Mouse (Mus musculus) ES-Bruce4 (cell line): ENCODE measurements around the gene Vps18. TPM values are rescaled to one million over a fixed set of nuclear protein-coding genes. Genes with fewer than 3 reads are reported as not detected.

Experiments
- H3K27ac ChIP-seq: 2 replicates; pipeline ENCODE4 v1.5.1; 2012; ENCODE audit warnings: low read length, inconsistent platforms; ENCODE audit not compliant: insufficient read depth
- H3K27me3 ChIP-seq: 2 replicates; pipeline ENCODE4 v1.6.1; 2012; ENCODE audit warnings: mild to moderate bottlenecking, low read length, inconsistent platforms; ENCODE audit not compliant: control insufficient read depth, poor library complexity, insufficient read depth, severe bottlenecking
- H3K36me3 ChIP-seq: 2 replicates; pipeline ENCODE4 v1.6.1; 2012; ENCODE audit warnings: inconsistent platforms, mild to moderate bottlenecking, low read length, moderate library complexity; ENCODE audit not compliant: control insufficient read depth, poor library complexity, insufficient read depth, severe bottlenecking
- H3K4me1 ChIP-seq: one replicate; pipeline ENCODE4 v1.8.1; 2011; ENCODE audit warnings: low read length; ENCODE audit not compliant: control insufficient read depth, insufficient read depth
- H3K4me3 ChIP-seq: 2 replicates; pipeline ENCODE4 v1.5.1; 2011; ENCODE audit warnings: low read depth, mild to moderate bottlenecking, low read length
- H3K9ac ChIP-seq: 2 replicates; pipeline ENCODE4 v1.6.1; 2012; ENCODE audit warnings: low read depth, mild to moderate bottlenecking, inconsistent platforms; ENCODE audit not compliant: poor library complexity, severe bottlenecking
- H3K9me3 ChIP-seq: replicated peaks from 2 replicates; pipeline ENCODE4 v1.6.1; 2012; ENCODE audit warnings: mild to moderate bottlenecking, low read length, inconsistent platforms; ENCODE audit not compliant: control insufficient read depth, poor library complexity, insufficient read depth, severe bottlenecking
- CTCF ChIP-seq: IDR thresholded peaks from one replicate; pipeline ENCODE4 v1.8.1; 2011; ENCODE audit warnings: low read depth, low read length
- EP300 ChIP-seq: IDR thresholded peaks from 2 replicates; pipeline ENCODE4 v1.6.1; 2011; ENCODE audit warnings: low read depth, low read length; ENCODE audit not compliant: insufficient read depth
- POLR2A ChIP-seq: IDR thresholded peaks from one replicate; pipeline ENCODE4 v1.8.1; 2011; ENCODE audit warnings: low read length; ENCODE audit not compliant: insufficient read depth
- polyA plus RNA-seq: library from polyadenylated mRNA; stranded (reverse); fragments of >200 nt; gene quantifications from 2 replicates; pipeline ENCODE4 v1.2.4, GENCODE M21; 2011; ENCODE audit warnings: low read depth; ENCODE audit not compliant: missing spikeins, insufficient read depth, insufficient read length

The Vps18 gene
- polyA plus RNA-seq, 1 experiment = 11.7 TPM

- H3K9ac ChIP-seq = no peak overlapping the region
- H3K27ac ChIP-seq = no peak overlapping the region
These were observed 25.6 kb upstream of the Vps18 start for GRCm38 (mm10) chr2:119262978-119263377.

GRCm38 (mm10) chr2:119263813-119264212 lies 24.7 kb upstream of the Vps18 start:
- Histone ChIP-seq H3K9ac (no peak overlapping the region), H3K27ac (no peak overlapping the region), H3K9me3 (no peaks in the 10 kb centered on the region), H3K36me3 (no peaks in the 10 kb centered on the region), H3K4me3 (no peak overlapping the region), H3K4me1 (peaks cover 2% of the 10 kb centered on the region), H3K27me3 (no peaks in the 10 kb centered on the region)
- TF ChIP-seq POLR2A (no peak), CTCF (no peak), EP300 (no peak)

More at GRCm38 (mm10) chr2:119262978-119263377, 25.6 kb upstream of the Vps18 start:
- peaks cover 2% of the 10 kb centered on the region for H3K4me1 ChIP-seq
- H3K36me3 ChIP-seq = no peaks in the 10 kb centered on the region
- no peak for TF ChIP-seq POLR2A
- TF ChIP-seq EP300 = no peak
- no peak for TF ChIP-seq CTCF
- H3K4me3 ChIP-seq = no peak overlapping the region
- H3K9me3 ChIP-seq = no peaks in the 10 kb centered on the region
- no peaks in the 10 kb centered on the region for H3K27me3 ChIP-seq

- TF ChIP-seq CTCF = no peak
- no peak for TF ChIP-seq POLR2A
- no peak for TF ChIP-seq EP300
- Histone ChIP-seq H3K27me3 (no peaks in the 10 kb centered on the region), H3K27ac (no peak overlapping the region), H3K9me3 (no peaks in the 10 kb centered on the region), H3K4me1 (no peaks in the 10 kb centered on the region), H3K4me3 (peak overlapping the region; percentile 71), H3K9ac (no peak overlapping the region), H3K36me3 (no peaks in the 10 kb centered on the region)
These were observed 18.3 kb upstream of the Vps18 start for GRCm38 (mm10) chr2:119270286-119270642.

GRCm38 (mm10) chr2:119270643-119271331 lies 17.8 kb upstream of the Vps18 start, which contains the start of gene Rhov:
Gene Rhov, minus strand, starts transcription at chr2:119271272.
- no peak within 1 kb of the TSS for H3K27ac ChIP-seq
- TF ChIP-seq EP300 = no peak
- TF ChIP-seq POLR2A = no peak
- TF ChIP-seq CTCF = peak; percentile 47
- H3K9me3 ChIP-seq = no peaks in the 10 kb centered on the region
- no peaks in the 10 kb centered on the region for H3K27me3 ChIP-seq
- 0 out of 2 replicates have a peak within 1 kb of the TSS, but pooled peaks have one; percentile 20 for H3K9ac ChIP-seq
- no peaks in the 10 kb centered on the region for H3K36me3 ChIP-seq
- H3K4me1 ChIP-seq = no peaks in the 10 kb centered on the region
- H3K4me3 ChIP-seq = peak within 1 kb of the TSS; percentile 71

- TF ChIP-seq EP300 (no peak), CTCF (no peak), POLR2A (no peak)
- peaks cover 2% of the 10 kb centered on the region for H3K4me1 ChIP-seq
These were observed 14.4 kb upstream of the Vps18 start for GRCm38 (mm10) chr2:119274126-119274525.

GRCm38 (mm10) chr2:119276926-119277325 lies 11.6 kb upstream of the Vps18 start:
- Histone ChIP-seq H3K9me3 (no peaks in the 10 kb centered on the region), H3K27ac (no peak overlapping the region), H3K9ac (no peak overlapping the region), H3K27me3 (no peaks in the 10 kb centered on the region), H3K36me3 (no peaks in the 10 kb centered on the region), H3K4me1 (peaks cover 2% of the 10 kb centered on the region), H3K4me3 (no peak overlapping the region)
- TF ChIP-seq POLR2A = no peak
- TF ChIP-seq CTCF = no peak
- no peak for TF ChIP-seq EP300

More at GRCm38 (mm10) chr2:119274126-119274525, 14.4 kb upstream of the Vps18 start:
- H3K27ac ChIP-seq = no peak overlapping the region
- no peaks in the 10 kb centered on the region for H3K9me3 ChIP-seq
- no peaks in the 10 kb centered on the region for H3K36me3 ChIP-seq
- no peaks in the 10 kb centered on the region for H3K27me3 ChIP-seq
- H3K4me3 ChIP-seq = no peak overlapping the region
- no peak overlapping the region for H3K9ac ChIP-seq
